Mouse (Mus musculus) spleen, adult 2 months (tissue): Measurements from ENCODE around the gene Babam1.

Experiments used
- CTCF ChIP-seq: fragments of 200-500 bp; IDR thresholded peaks from 2 replicates; pipeline ENCODE4 v1.5.1; 2011; ENCODE audit warnings: mild to moderate bottlenecking, inconsistent platforms; ENCODE audit not compliant: insufficient read depth, insufficient read length, insufficient replicate concordance; ENCODE audit errors: extremely low read depth
- POLR2A ChIP-seq: fragments of 200-500 bp; IDR thresholded peaks from 2 replicates; pipeline ENCODE4 v1.6.1; 2011; ENCODE audit warnings: low read depth, low read length, inconsistent platforms

DNA sequence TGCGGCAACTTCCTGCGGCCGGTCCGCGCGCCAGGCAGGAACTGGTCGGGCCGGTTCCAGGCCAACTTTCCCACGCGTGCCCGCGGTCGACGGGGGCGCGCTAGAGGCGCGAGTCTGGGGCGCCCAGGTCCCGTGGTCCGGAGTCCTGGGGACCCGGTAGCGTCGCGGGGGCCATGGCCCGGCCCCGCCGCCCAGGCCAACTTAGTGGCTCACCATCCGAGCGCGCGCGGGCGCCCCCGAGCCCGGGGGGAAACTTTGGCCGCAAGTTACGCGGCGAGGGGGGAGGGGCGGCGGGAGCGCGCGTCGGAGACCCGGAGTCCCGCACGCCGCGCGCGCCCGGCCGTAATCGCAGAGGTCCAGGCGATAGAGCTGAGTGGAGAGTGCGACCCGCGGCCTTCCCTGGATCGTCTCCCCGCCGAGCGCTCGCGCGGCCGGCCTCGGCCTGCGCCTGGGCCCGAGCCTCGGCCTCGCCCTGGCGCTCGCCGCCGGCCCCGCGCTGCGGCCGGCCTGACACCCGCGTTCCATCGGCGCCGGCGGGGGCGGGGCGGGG, 15.2 kb upstream of the Babam1 start, which contains the start of gene Nr2f6:
- TF ChIP-seq POLR2A (no peak), CTCF (no peak)
